Mouse (Mus musculus): Measurements from ENCODE around the gene Syne1.

- TF ChIP-seq CTCF (IDR thresholded peaks at IDR 0.05; ENCODE audit: extremely low read depth, insufficient read depth, insufficient read length, insufficient replicate concordance) = no peak
- no peak for TF ChIP-seq POLR2A (IDR thresholded peaks at IDR 0.05; ENCODE audit: low read depth, low read length)
Measured at GRCm38 (mm10) chr10:5336394-5336793, 214.9 kb downstream of the Syne1 start.
